Mouse (Mus musculus) G1E (cell line): ENCODE results near the gene Adamtsl4.

ENCODE experiments used
- CTCF ChIP-seq: IDR thresholded peaks from 2 replicates; pipeline ENCODE4 v1.5.1; 2012; ENCODE audit warnings: low read depth, low read length, inconsistent platforms, mixed read lengths
- GATA1 ChIP-seq: IDR thresholded peaks from 2 replicates; pipeline ENCODE4 v1.6.1; 2012; ENCODE audit warnings: borderline replicate concordance, low read length, inconsistent platforms, mixed read lengths

GRCm38 (mm10) chr3:95663969-95664608 lies 23.6 kb downstream of the Adamtsl4 start:
- no peak for TF ChIP-seq CTCF
- TF ChIP-seq GATA1: no peak
